8 mouse cellular contexts compared by ENCODE assay signal in genomic region chr6:35176979-35177649, GRCm38 (mm10). TPM values are rescaled to one million over a fixed set of nuclear protein-coding genes. Genes with fewer than 3 reads are reported as not detected.
A peak's percentile ranks its signal among the peaks of the same experiment; 100 is the strongest.
DNase-seq lines count a peak whose midpoint lies in the region; ATAC-seq lines count a peak whose summit lies in the region.

TSS of gene Nup205 (plus strand) at chr6:35177421.

- peak; percentile 96 for ATAC-seq in megakaryocyte, adult 5-6 weeks (ENCODE audit: poor library complexity, severe bottlenecking)

- DNase-seq in adrenal gland, adult 8-10 months: peak; percentile 73
- DNase-seq in embryo, embryonic 10.5 days (ENCODE audit: low spot score): peak; percentile 91
- DNase-seq in gastrocnemius, postnatal 14 days: peak; percentile 75
- DNase-seq in induced T-regulatory cell, adult 2 months (ENCODE audit: low read depth): peak; percentile 92
- peak; percentile 72 to 78 for DNase-seq in left cerebral cortex, adult 8-10 months (ENCODE audit: low spot score in 2 of 2)
- peak; percentile 88 for DNase-seq in right cerebral cortex, adult 18-20 months
- peak; percentile 91 for DNase-seq in yolk sac, embryonic 10.5 days (ENCODE audit: low spot score)

- intact Hi-C loops in gastrocnemius, postnatal 14 days (cut with DNase I; ENCODE audit: low total_unique reads): no loop called here

RNA-seq across cellular contexts. Expression of gene Nup205, which starts in this region (rescaled TPM):
- total RNA-seq in adrenal gland, adult 8-10 months (2022): 10 to 100 TPM; 34.9 to 47.2 (median 40.3) TPM
- total RNA-seq in gastrocnemius, postnatal 14 days (2021): 10 to 100 TPM; 10.3 to 11.8 TPM
- total RNA-seq in left cerebral cortex, adult 8-10 months (2022): 10 to 100 TPM; 22.8 to 30.4 (median 25.9) TPM
- total RNA-seq in megakaryocyte, adult 5-6 weeks (2015): 42.0 and 42.6 TPM in 2 replicates
- total RNA-seq in megakaryocyte, adult 5-6 weeks (2017): 43.7 and 48.3 TPM in 2 replicates

Comparison
In these comparisons a context has a peak if more than half of its experiments do, and no peak if none do; other contexts are left out.
1. Peak in every context shown above with its lines: DNase-seq and ATAC-seq.